Mouse (Mus musculus) myocyte (in vitro differentiated cells): ENCODE results near the gene Tmco4.

Source experiments
- MAX ChIP-seq: IDR thresholded peaks from one replicate; pipeline ENCODE4 v1.6.1; 2011; ENCODE audit warnings: low read depth, mild to moderate bottlenecking, control low read depth
- POLR2A ChIP-seq: IDR thresholded peaks from one replicate; pipeline ENCODE4 v1.6.1; 2011; ENCODE audit warnings: low read depth, mild to moderate bottlenecking, control low read depth, moderate library complexity; ENCODE audit not compliant: insufficient read length
- POLR2AphosphoS2 ChIP-seq: IDR thresholded peaks from one replicate; pipeline ENCODE4 v1.6.1; 2011; ENCODE audit warnings: low read depth, control low read depth; ENCODE audit not compliant: insufficient read length
- USF1 ChIP-seq: IDR thresholded peaks from one replicate; pipeline ENCODE4 v1.6.1; 2011; ENCODE audit warnings: low read depth, mild to moderate bottlenecking, control low read depth, moderate library complexity

- TF ChIP-seq POLR2AphosphoS2 (no peak), USF1 (no peak), MAX (no peak), POLR2A (no peak)
Observed at GRCm38 (mm10) chr4:139080259-139080658, 107.6 kb downstream of the Tmco4 start.
